Mouse (Mus musculus): ENCODE data around the gene Pik3ip1. TPM values are rescaled to one million over a fixed set of nuclear protein-coding genes. Genes with fewer than 3 reads are reported as not detected.

Pik3ip1 gene
- polyA plus RNA-seq (2015; fragmentation: Nextera tagmentation; extraction: Ambion mirVana) = 1.1 and 1.5 TPM in 2 replicates

DNA sequence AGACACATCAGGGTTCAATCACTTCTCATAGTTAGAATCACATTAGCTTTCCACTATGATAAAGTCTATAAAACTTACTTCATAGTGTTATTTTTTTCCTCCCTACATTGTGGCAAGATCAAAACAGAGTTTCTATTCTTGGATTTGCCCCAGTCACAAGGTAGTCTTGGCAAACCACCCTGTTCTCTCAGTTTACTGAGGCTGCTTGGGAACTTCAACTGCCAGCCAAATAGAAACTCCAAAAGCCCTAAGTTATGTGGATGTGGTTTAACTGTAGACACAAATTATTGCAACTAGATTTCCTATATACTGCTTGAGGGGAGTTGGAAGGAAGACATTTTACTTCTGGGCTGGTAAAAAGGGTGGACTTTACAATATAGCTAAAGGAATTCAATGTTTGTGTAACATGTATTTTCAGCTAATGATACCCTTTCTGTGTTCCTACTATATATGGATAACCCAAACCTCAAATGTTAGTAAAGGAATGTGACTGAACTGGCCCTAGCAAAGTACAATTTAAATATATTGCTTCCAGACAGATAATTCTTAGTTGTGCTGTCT is at the start of gene Pik3ip1:
Gene Pik3ip1 (plus strand): TSS at position 511 of the 561 bp plus-strand sequence.
- Histone ChIP-seq H3K4me2 (peak within 1 kb of the TSS; percentile 70), H3K36me3 (no peaks in the 10 kb centered on the region), H3K9ac (peak within 1 kb of the TSS; percentile 35; the same call in 1 of the 2 replicates), H3K4me3 (replicated peaks) (peak within 1 kb of the TSS; percentile 49), H3K27ac (no peak within 1 kb of the TSS), H3K27me3 (peaks cover 40% of the 10 kb centered on the region), H3K4me1 (replicated peaks) (peaks cover 26% of the 10 kb centered on the region), H3K9me3 (replicated peaks) (no peaks in the 10 kb centered on the region)
- ATAC-seq (ENCODE audit: low read depth) (no peak), DNase-seq (no peak)

GRCm38 (mm10) chr11:3282887-3283286 is 47.3 kb upstream of the Pik3ip1 start:
- Histone ChIP-seq H3K36me3 (no peaks in the 10 kb centered on the region), H3K27ac (no peak overlapping the region), H3K4me2 (no peak overlapping the region), H3K4me3 (replicated peaks) (no peak overlapping the region), H3K27me3 (no peaks in the 10 kb centered on the region), H3K9me3 (replicated peaks) (peaks cover 19% of the 10 kb centered on the region), H3K9ac (no peak overlapping the region), H3K4me1 (replicated peaks) (peaks cover 4% of the 10 kb centered on the region)
- DNase-seq (no peak), ATAC-seq (ENCODE audit: low read depth) (no peak)
- 73% methylated on average over 6 of the region's 6 CpGs for WGBS (ENCODE audit: insufficient replicate concordance)

DNA sequence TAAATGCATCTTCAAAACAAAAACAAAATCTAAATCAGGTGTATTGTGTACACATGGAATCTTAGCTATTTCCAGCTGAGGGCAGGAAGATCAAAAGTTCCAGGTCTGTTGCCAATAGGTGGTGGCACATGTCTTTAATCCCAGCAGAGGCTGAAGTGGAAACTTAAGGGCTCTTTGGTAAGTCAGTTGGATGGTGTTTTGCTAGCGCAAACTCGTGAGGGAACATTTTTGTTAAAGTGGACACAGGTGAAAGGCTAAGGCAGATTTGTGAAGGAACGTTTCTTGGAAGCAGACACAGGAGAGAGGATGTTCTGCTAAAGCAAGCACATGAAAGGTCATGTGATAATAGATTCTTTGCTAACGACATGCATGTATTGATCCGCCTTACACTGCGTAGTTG is 46.6 kb upstream of the Pik3ip1 start:
- Histone ChIP-seq H3K27me3 (peaks cover 6% of the 10 kb centered on the region; the same call in 1 of the 2 replicates), H3K4me2 (no peak overlapping the region), H3K27ac (no peak overlapping the region), H3K4me1 (replicated peaks) (peaks cover 12% of the 10 kb centered on the region), H3K36me3 (no peaks in the 10 kb centered on the region), H3K4me3 (replicated peaks) (no peak overlapping the region), H3K9ac (no peak overlapping the region), H3K9me3 (replicated peaks) (peaks cover 19% of the 10 kb centered on the region)
- ATAC-seq (ENCODE audit: low read depth) (no peak), DNase-seq (no peak)
- 86% methylated on average over 6 of the region's 6 CpGs for WGBS (ENCODE audit: insufficient replicate concordance)

GRCm38 (mm10) chr11:3285940-3286339 is 44.3 kb upstream of the Pik3ip1 start:
- WGBS (ENCODE audit: insufficient replicate concordance) = 55% methylated on average over 3 of the region's 3 CpGs
- DNase-seq (no peak), ATAC-seq (ENCODE audit: low read depth) (no peak)
- Histone ChIP-seq H3K27ac (no peak overlapping the region), H3K9me3 (replicated peaks) (peaks cover 12% of the 10 kb centered on the region; the same call in 1 of the 2 replicates), H3K36me3 (no peaks in the 10 kb centered on the region), H3K27me3 (peaks cover 7% of the 10 kb centered on the region; the same call in 1 of the 2 replicates), H3K4me3 (replicated peaks) (no peak overlapping the region), H3K4me2 (no peak overlapping the region), H3K9ac (no peak overlapping the region), H3K4me1 (replicated peaks) (peaks cover 27% of the 10 kb centered on the region)

- 69% methylated on average over 6 of the region's 6 CpGs for WGBS (ENCODE audit: insufficient replicate concordance)
- Histone ChIP-seq H3K4me3 (replicated peaks) (no peak overlapping the region), H3K4me1 (replicated peaks) (peaks cover 39% of the 10 kb centered on the region), H3K4me2 (no peak overlapping the region), H3K9ac (no peak overlapping the region), H3K27me3 (peaks cover 7% of the 10 kb centered on the region; the same call in 1 of the 2 replicates), H3K9me3 (replicated peaks) (0 out of 2 replicates have a peak, but pooled peaks cover 2% of the 10 kb centered on the region), H3K36me3 (no peaks in the 10 kb centered on the region), H3K27ac (no peak overlapping the region)
- no peak for DNase-seq
- ATAC-seq (ENCODE audit: low read depth) = no peak
Measured at GRCm38 (mm10) chr11:3287131-3287530, 43.1 kb upstream of the Pik3ip1 start.

GRCm38 (mm10) chr11:3287921-3288320 is 42.3 kb upstream of the Pik3ip1 start:
- no peak for ATAC-seq (ENCODE audit: low read depth)
- peaks cover 7% of the 10 kb centered on the region; the same call in 1 of the 2 replicates for H3K27me3 ChIP-seq
- H3K27ac ChIP-seq = 0 out of 2 replicates have a peak overlapping the region, but pooled peaks have one; percentile 92
- no peaks in the 10 kb centered on the region for H3K36me3 ChIP-seq
- H3K9ac ChIP-seq = 0 out of 2 replicates have a peak overlapping the region, but pooled peaks have one; percentile 93
- H3K4me2 ChIP-seq = peak overlapping the region; percentile 99
- H3K4me3 ChIP-seq (replicated peaks) = peak overlapping the region; percentile 88
- H3K4me1 ChIP-seq (replicated peaks) = peaks cover 47% of the 10 kb centered on the region
- no peak for DNase-seq
- WGBS (ENCODE audit: insufficient replicate concordance) = 42% methylated on average over 5 of the region's 5 CpGs
- H3K9me3 ChIP-seq (replicated peaks) = 0 out of 2 replicates have a peak, but pooled peaks cover under 1% of the 10 kb centered on the region

DNA sequence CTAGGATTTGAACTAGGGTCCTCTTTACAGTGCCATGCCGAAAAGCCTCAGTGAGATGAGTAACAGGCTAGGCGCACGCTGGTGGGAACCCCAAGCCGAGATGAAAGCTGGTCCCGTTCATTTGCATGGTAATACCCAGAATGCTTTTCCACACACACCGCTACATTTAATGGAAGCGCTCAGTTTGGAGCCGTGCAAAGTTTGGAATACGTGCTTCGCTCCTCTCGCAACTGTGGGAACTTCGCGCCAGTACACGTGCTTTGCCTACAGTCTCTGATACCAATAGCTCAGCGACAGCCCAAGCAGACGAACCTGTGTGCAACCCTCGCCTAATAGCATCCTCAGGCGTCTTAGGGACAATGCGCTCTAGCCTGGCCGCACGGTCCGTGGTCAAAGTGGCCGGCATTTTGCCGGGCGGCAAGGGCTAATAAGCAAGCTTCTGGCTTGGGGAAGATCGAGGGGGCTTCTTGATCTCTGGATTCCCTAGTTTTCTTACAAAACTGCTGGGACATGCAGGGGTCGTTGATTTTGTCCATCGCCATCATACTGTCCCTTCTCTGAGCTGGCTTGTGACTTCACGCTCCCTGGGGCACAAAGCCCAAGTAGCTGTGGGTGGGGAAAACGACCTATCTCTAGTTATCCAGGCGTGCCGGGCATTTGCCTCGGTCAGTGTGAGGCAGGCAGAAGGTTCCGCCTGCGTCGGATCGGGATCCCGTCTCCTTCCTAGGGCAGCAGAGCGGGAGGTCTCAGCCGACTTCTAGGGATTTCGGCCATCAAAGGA is 41.5 kb upstream of the Pik3ip1 start, which contains the start of gene Patz1:
Gene Patz1 (plus strand): TSS at position 354 of the 781 bp plus-strand sequence.
- DNase-seq (peak; percentile 29), ATAC-seq (ENCODE audit: low read depth) (peak; percentile 49)
- peak within 1 kb of the TSS; percentile 93 for H3K9ac ChIP-seq
- peaks cover 8% of the 10 kb centered on the region for H3K36me3 ChIP-seq
- peak within 1 kb of the TSS; percentile 99 for H3K4me2 ChIP-seq
- H3K27ac ChIP-seq = peak within 1 kb of the TSS; percentile 92
- H3K9me3 ChIP-seq (replicated peaks) = no peaks in the 10 kb centered on the region
- peaks cover 55% of the 10 kb centered on the region for H3K4me1 ChIP-seq (replicated peaks)
- under 1% methylated on average over 41 of the region's 41 CpGs for WGBS (ENCODE audit: insufficient replicate concordance)
- peak within 1 kb of the TSS; percentile 88 for H3K4me3 ChIP-seq (replicated peaks)
- peaks cover 7% of the 10 kb centered on the region; the same call in 1 of the 2 replicates for H3K27me3 ChIP-seq

- no peaks in the 10 kb centered on the region for H3K9me3 ChIP-seq (replicated peaks)
- peaks cover 14% of the 10 kb centered on the region for H3K36me3 ChIP-seq
- H3K4me2 ChIP-seq = peak overlapping the region; percentile 99
- H3K27ac ChIP-seq = peak overlapping the region; percentile 92
- H3K4me1 ChIP-seq (replicated peaks) = peaks cover 61% of the 10 kb centered on the region
- peaks cover 7% of the 10 kb centered on the region; the same call in 1 of the 2 replicates for H3K27me3 ChIP-seq
- peak overlapping the region; percentile 88 for H3K4me3 ChIP-seq (replicated peaks)
- ATAC-seq (ENCODE audit: low read depth) (peak; percentile 63), DNase-seq (peak; percentile 63)
- WGBS (ENCODE audit: insufficient replicate concordance) = under 1% methylated on average over 35 of the region's 40 CpGs
- peak overlapping the region; percentile 93 for H3K9ac ChIP-seq
Measured at GRCm38 (mm10) chr11:3289302-3289802, 40.8 kb upstream of the Pik3ip1 start.

DNA sequence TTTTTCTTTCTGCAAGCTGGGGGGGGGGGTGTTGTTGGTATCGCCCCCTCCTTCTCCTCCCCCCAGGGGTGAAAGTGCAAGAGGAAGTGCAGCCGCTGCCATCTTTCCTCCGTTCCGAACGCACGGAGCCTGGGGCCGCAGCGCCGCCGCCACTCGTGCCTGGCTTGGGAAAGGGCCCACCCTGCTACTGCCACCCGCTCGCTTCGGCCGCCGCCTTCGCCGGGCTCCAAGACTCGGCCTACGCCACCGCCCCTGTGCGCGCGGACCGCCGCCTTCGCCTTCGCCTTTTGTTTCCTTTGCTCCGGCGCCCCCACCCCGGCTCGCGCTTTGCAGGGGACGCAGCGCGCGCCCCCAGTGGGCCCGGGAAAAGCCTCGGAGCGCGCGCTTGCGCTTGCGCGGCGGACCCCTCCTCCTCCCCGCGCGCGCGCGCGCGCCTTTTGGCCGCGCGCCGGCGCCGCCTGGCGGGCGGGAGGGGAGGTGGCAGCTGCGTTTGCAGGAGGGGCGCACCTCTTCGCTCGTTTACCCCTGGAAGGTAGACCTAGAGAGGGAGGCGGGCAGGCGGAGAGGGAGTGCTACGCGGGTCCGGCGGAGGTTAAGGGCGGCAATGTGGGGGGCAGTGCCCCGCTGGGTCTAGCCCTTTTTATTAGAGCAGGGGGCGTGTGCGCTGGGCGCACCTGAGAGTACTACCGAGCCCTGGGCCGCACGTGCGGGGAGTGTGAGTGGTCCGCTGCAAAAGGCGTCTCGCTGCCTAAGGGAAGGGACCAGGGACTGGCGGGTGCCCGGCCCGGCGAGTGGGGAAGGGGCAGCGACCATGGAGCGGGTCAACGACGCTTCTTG is 40.2 kb upstream of the Pik3ip1 start:
- Histone ChIP-seq H3K9ac (peak overlapping the region; percentile 93), H3K36me3 (peaks cover 21% of the 10 kb centered on the region), H3K4me2 (peak overlapping the region; percentile 99), H3K9me3 (replicated peaks) (no peaks in the 10 kb centered on the region), H3K4me3 (replicated peaks) (peak overlapping the region; percentile 88), H3K27me3 (peaks cover 7% of the 10 kb centered on the region; the same call in 1 of the 2 replicates), H3K4me1 (replicated peaks) (peaks cover 68% of the 10 kb centered on the region), H3K27ac (peak overlapping the region; percentile 92)
- peak; percentile 40 for ATAC-seq (ENCODE audit: low read depth)
- DNase-seq = peak; percentile 68
- WGBS (ENCODE audit: insufficient replicate concordance) = under 1% methylated on average over 77 of the region's 92 CpGs

DNA sequence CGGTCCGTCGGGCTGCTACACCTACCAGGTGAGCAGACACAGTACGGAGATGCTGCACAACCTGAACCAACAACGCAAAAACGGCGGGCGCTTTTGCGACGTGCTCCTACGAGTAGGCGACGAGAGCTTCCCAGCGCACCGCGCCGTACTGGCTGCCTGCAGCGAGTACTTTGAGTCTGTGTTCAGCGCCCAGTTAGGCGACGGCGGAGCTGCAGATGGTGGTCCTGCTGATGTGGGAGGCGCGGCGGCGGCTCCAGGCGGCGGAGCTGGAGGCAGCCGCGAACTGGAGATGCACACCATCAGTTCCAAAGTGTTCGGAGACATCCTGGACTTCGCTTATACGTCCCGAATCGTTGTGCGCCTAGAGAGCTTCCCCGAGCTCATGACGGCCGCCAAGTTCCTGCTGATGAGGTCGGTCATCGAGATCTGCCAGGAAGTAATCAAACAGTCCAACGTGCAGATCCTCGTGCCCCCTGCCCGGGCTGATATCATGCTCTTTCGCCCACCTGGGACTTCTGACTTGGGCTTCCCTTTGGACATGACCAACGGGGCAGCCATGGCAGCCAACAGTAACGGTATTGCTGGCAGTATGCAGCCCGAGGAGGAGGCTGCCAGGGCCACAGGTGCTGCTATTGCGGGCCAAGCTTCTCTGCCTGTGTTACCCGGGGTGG is 39.4 kb upstream of the Pik3ip1 start:
- peak; percentile 48 for DNase-seq
- WGBS (ENCODE audit: insufficient replicate concordance) = under 1% methylated on average over 50 of the region's 50 CpGs
- Histone ChIP-seq H3K36me3 (peaks cover 27% of the 10 kb centered on the region), H3K9ac (peak overlapping the region; percentile 93), H3K4me2 (peak overlapping the region; percentile 99), H3K4me1 (replicated peaks) (peaks cover 75% of the 10 kb centered on the region), H3K27me3 (peaks cover 7% of the 10 kb centered on the region; the same call in 1 of the 2 replicates), H3K4me3 (replicated peaks) (peak overlapping the region; percentile 88), H3K9me3 (replicated peaks) (no peaks in the 10 kb centered on the region), H3K27ac (peak overlapping the region; percentile 92)
- peak; percentile 15 for ATAC-seq (ENCODE audit: low read depth)

All from liver, embryonic 13.5 days (tissue).